15 mouse cellular contexts compared by ENCODE assay signal in the genomic region with DNA sequence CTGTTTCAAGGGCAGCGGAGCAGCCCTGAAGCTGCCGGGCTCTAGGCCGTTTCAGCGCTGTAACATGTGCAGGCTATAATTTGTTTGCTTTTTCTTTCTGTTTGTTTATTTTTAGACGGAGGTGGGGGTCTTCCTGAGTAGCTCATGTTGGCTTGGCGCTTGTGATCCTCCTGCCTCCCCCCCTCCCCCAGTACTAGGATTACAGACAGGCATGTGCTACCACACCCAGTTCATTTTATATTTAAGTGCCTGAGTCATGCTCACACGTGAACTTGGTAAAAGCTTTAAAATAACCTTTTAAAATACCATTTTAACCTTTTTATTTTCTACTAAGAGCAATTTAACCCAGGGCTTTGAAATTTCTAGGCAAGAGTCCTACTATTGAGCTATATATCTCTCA. TPM values are rescaled to one million over a fixed set of nuclear protein-coding genes. Genes with fewer than 3 reads are reported as not detected.
DNase-seq lines count a peak whose midpoint lies in the region; ATAC-seq and TF ChIP-seq lines count a peak whose summit lies in the region.
"Had no signal": no experiment of that assay in that cellular context is flagged by ENCODE, and none has a peak within 500 bp of the region (broad histone marks: within the 10 kb centered on the region; RNA-seq: fewer than 3 reads in every experiment).

No protein-coding gene starts in this region.

- 0 out of 2 replicates have a peak overlapping the region, but pooled peaks have one; percentile 5 for H3K4me2 ChIP-seq in embryonic facial prominence, embryonic 14.5 days (ENCODE audit: low read depth, low read length)
- H3K4me2 ChIP-seq in stomach, postnatal 0 days (replicated peaks; ENCODE audit: low read depth), result no peak overlapping the region
- H3K4me2 ChIP-seq: kidney, embryonic 15.5 days; liver, embryonic 13.5 days; neural tube, embryonic 12.5 days had no signal

- ATAC-seq in embryonic facial prominence, embryonic 14.5 days (ENCODE audit: low read depth), result peak; percentile 55; the same call in 1 of the 2 replicates
- ATAC-seq in stomach, postnatal 0 days (ENCODE audit: low FRiP score, low TSS enrichment), result peak; percentile 64; the same call in 1 of the 2 replicates
- ATAC-seq: midbrain, embryonic 16.5 days had no signal

- no peaks in the 10 kb centered on the region for H3K27me3 ChIP-seq in embryonic facial prominence, embryonic 14.5 days (replicated peaks; ENCODE audit: control insufficient read depth, insufficient read depth, low read length)
- no peaks in the 10 kb centered on the region for H3K27me3 ChIP-seq in stomach, postnatal 0 days (ENCODE audit: control insufficient read depth, insufficient read depth, low read length)
- H3K27me3 ChIP-seq: kidney, embryonic 15.5 days; liver, embryonic 13.5 days; neural tube, embryonic 12.5 days had no signal

- H3K9me3 ChIP-seq in embryonic facial prominence, embryonic 14.5 days (ENCODE audit: control insufficient read depth, low read length), result no peaks in the 10 kb centered on the region
- no peaks in the 10 kb centered on the region for H3K9me3 ChIP-seq in stomach, postnatal 0 days (ENCODE audit: control insufficient read depth, low read length)
- H3K9me3 ChIP-seq: kidney, embryonic 15.5 days; liver, embryonic 13.5 days; neural tube, embryonic 12.5 days had no signal

- H3K36me3 ChIP-seq in embryonic facial prominence, embryonic 14.5 days (ENCODE audit: control insufficient read depth, insufficient read depth, low read length), result no peaks in the 10 kb centered on the region
- no peaks in the 10 kb centered on the region for H3K36me3 ChIP-seq in stomach, postnatal 0 days (ENCODE audit: control insufficient read depth, insufficient read depth, low read length)
- H3K36me3 ChIP-seq: kidney, embryonic 15.5 days; liver, embryonic 13.5 days; neural tube, embryonic 12.5 days had no signal

- TF ChIP-seq EP300 in stomach, postnatal 0 days (optimal IDR thresholded peaks at IDR 0.05), result no peak

- 31% methylated on average over 7 of the region's 7 CpGs for WGBS in lung, adult 2 months
- 27% methylated on average over 7 of the region's 7 CpGs for WGBS in embryonic facial prominence, embryonic 14.5 days
- WGBS in stomach, postnatal 0 days, result 23% methylated on average over 7 of the region's 7 CpGs

- TF ChIP-seq CTCF in lung, adult 2 months (IDR thresholded peaks at IDR 0.05; ENCODE audit: insufficient read depth, low read length), result no peak
- TF ChIP-seq CTCF in stomach, postnatal 0 days (IDR thresholded peaks at IDR 0.05; ENCODE audit: low read depth), result no peak

- no peak overlapping the region for H3K27ac ChIP-seq in embryonic facial prominence, embryonic 14.5 days (replicated peaks; ENCODE audit: low read depth, low read length)
- H3K27ac ChIP-seq in stomach, postnatal 0 days (replicated peaks), result no peak overlapping the region
- H3K27ac ChIP-seq: kidney, embryonic 15.5 days; liver, embryonic 13.5 days; neural tube, embryonic 12.5 days had no signal

- no peak for TF ChIP-seq POLR2A in lung, adult 2 months (IDR thresholded peaks at IDR 0.05; ENCODE audit: borderline replicate concordance, extremely low read depth, low read depth, low read length)

- no peak overlapping the region for H3K9ac ChIP-seq in embryonic facial prominence, embryonic 14.5 days (ENCODE audit: low read depth, low read length)
- H3K9ac ChIP-seq in stomach, postnatal 0 days (ENCODE audit: low read length), result no peak overlapping the region
- H3K9ac ChIP-seq: kidney, embryonic 15.5 days; liver, embryonic 13.5 days; neural tube, embryonic 12.5 days had no signal

- peaks cover 1% of the 10 kb centered on the region for H3K4me1 ChIP-seq in lung, adult 2 months (ENCODE audit: control insufficient read depth, insufficient read depth, low read length)
- H3K4me1 ChIP-seq in embryonic facial prominence, embryonic 14.5 days (ENCODE audit: control insufficient read depth, insufficient read depth, low read length), result peaks cover 4% of the 10 kb centered on the region; the same call in 1 of the 2 replicates
- no peaks in the 10 kb centered on the region for H3K4me1 ChIP-seq in stomach, postnatal 0 days (replicated peaks; ENCODE audit: control insufficient read depth, insufficient read depth)
- H3K4me1 ChIP-seq: neural tube, embryonic 12.5 days had no signal

- peak; percentile 33 for DNase-seq in lung, postnatal 36 days
- no peak for DNase-seq in lung, adult 2 months
- DNase-seq in NIH3T3 (ENCODE audit: low read depth), result peak; percentile 78
- peak; percentile 71 for DNase-seq in embryonic facial prominence, embryonic 14.5 days (ENCODE audit: low spot score)
- no peak for DNase-seq in stomach, postnatal 0 days (ENCODE audit: low spot score)
- no peak for DNase-seq in frontal cortex, adult 2 months (ENCODE audit: extremely low spot score in 1 of 2, low spot score in 1 of 2)
- DNase-seq in heart, adult 11 months, result no peak
- DNase-seq: adrenal gland, postnatal 14 days; cerebellum, postnatal 14 days; liver, embryonic 13.5 days had no signal

- no peak overlapping the region for H3K4me3 ChIP-seq in lung, adult 2 months (replicated peaks; ENCODE audit: extremely low read depth, low read depth, low read length)
- H3K4me3 ChIP-seq in embryonic facial prominence, embryonic 14.5 days (ENCODE audit: low read depth, low read length), result no peak overlapping the region
- no peak overlapping the region for H3K4me3 ChIP-seq in stomach, postnatal 0 days (ENCODE audit: low read depth, low read length)
- H3K4me3 ChIP-seq: erythroblast, embryonic 14.5 days; kidney, embryonic 15.5 days; liver, embryonic 13.5 days; neural tube, embryonic 12.5 days had no signal

RNA-seq across cellular contexts. Expression of a gene that starts 47.8 kb away (rescaled TPM):
- polyA plus RNA-seq in lung, adult 2 months (2012; rRNA removed), result 138,577 and 142,361 TPM in 2 replicates
- polyA plus RNA-seq in embryonic facial prominence, embryonic 14.5 days (2014; fragmentation: Nextera tagmentation; extraction: Ambion mirVana), result not detected in 2 replicates
- 10.8 and 12.6 TPM in 2 replicates for polyA plus RNA-seq in stomach, postnatal 0 days (2015; fragmentation: Nextera tagmentation; extraction: Ambion mirVana)
- polyA plus RNA-seq in frontal cortex, adult 2 months (2012; rRNA removed), result 0.42 and 0.44 TPM in 2 replicates
- polyA plus RNA-seq: erythroblast, embryonic 14.5 days; kidney, embryonic 15.5 days; liver, embryonic 13.5 days; macrophage; midbrain, embryonic 16.5 days; neural tube, embryonic 12.5 days had no signal

RNA-seq across cellular contexts. Expression of a gene that starts 50.8 kb away (rescaled TPM):
- 56.3 and 84.7 TPM in 2 replicates for polyA plus RNA-seq in lung, adult 2 months (2012; rRNA removed)
- polyA plus RNA-seq in embryonic facial prominence, embryonic 14.5 days (2014; fragmentation: Nextera tagmentation; extraction: Ambion mirVana), result 44.8 and 57.6 TPM in 2 replicates
- 86.6 and 103 TPM in 2 replicates for polyA plus RNA-seq in stomach, postnatal 0 days (2015; fragmentation: Nextera tagmentation; extraction: Ambion mirVana)
- 6.8 and 7.5 TPM in 2 replicates for polyA plus RNA-seq in frontal cortex, adult 2 months (2012; rRNA removed)

Comparison
In these comparisons a context has a peak if more than half of its experiments do, and no peak if none do; other contexts are left out.
1. DNase-seq: peak in lung, postnatal 36 days (single experiment), NIH3T3 (single experiment) and embryonic facial prominence, embryonic 14.5 days (single experiment); none in lung, adult 2 months (single experiment), stomach, postnatal 0 days (single experiment), frontal cortex, adult 2 months (0 of 2) and heart, adult 11 months (single experiment).
2. RNA of a gene that starts 47.8 kb away (polyA plus RNA-seq): 138,577 to 142,361 TPM in lung, adult 2 months; 10.8 to 12.6 TPM in stomach, postnatal 0 days, 0.42 to 0.44 TPM in frontal cortex, adult 2 months and not detected in embryonic facial prominence, embryonic 14.5 days; every median in the first group is over 1,000 times any median in the second.